Mouse (Mus musculus): ENCODE data around the gene Dpf2.

DNA sequence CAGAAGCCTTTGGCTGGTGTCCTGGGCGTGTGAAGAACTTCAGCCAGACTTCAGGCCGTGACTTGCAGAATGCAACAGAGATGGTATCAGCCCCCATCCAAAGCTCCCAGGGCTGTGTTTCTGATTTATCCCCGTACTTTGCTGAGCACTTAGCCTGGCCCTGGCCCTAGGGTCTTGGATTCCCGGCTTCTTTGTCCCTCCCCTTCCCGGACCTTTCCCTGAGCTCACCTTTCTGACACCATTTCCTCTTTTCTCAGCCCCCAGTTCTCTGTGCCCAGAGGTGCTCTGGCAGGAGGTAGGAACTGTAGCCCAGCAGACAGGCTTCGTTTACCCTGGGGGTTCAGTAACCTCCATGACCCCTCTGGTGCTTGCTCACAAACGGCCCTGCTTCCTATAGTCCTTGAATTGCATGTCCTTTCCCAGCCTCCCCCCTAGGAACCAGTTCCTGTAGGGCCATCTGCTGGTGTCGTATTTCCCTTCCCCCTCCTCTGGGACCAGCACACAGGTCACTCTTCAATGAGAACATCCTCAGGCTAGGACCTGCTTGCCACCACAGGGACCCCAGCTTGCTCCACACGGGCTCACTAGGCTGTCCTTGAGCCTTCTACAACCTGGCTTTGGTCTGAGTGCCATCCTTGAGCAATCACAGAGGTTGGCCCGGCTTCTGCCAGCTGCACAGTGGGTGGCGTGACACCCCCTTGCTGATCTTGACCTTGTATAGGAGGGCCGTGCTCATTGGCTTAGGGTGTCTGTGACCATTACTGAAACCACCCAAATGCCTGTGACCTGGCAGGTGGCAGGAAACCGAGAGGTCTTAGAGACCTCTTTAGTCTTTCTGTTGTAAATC lies 63.8 kb downstream of the Dpf2 start:
- TF ChIP-seq CTCF (IDR thresholded peaks at IDR 0.05; ENCODE audit: control insufficient read depth, insufficient read depth, insufficient read length): no peak
- TF ChIP-seq MYOG (IDR thresholded peaks at IDR 0.05; ENCODE audit: control insufficient read depth, extremely low read depth, insufficient read length): no peak
- TF ChIP-seq USF1 (IDR thresholded peaks at IDR 0.05; ENCODE audit: low read depth): no peak
- TF ChIP-seq MAX (IDR thresholded peaks at IDR 0.05): no peak
- no peak for TF ChIP-seq MYOD1 (IDR thresholded peaks at IDR 0.05; ENCODE audit: control insufficient read depth, insufficient read length, low read depth)
- peak; percentile 65 for TF ChIP-seq CEBPB (IDR thresholded peaks at IDR 0.05; ENCODE audit: low read depth)
- no peak for TF ChIP-seq FOSL1 (IDR thresholded peaks at IDR 0.05; ENCODE audit: insufficient read depth, low read length, poor library complexity, severe bottlenecking)
